In genomic region chr19:32393758-32394450, GRCm38 (mm10) we compare ENCODE assay signal across 19 mouse cellular contexts. TPM values are rescaled to one million over a fixed set of nuclear protein-coding genes. Genes with fewer than 3 reads are reported as not detected.
DNase-seq lines count a peak whose midpoint lies in the region; ATAC-seq and TF ChIP-seq lines count a peak whose summit lies in the region.
"Had no signal": no experiment of that assay in that cellular context is flagged by ENCODE, and none has a peak within 500 bp of the region (broad histone marks: within the 10 kb centered on the region; RNA-seq: fewer than 3 reads in every experiment).

No protein-coding gene starts in this region.

- intact Hi-C loops in left cerebral cortex, postnatal 36 days (cut with DNase I), result no loop called here

- peaks cover 4% of the 10 kb centered on the region; the same call in 1 of the 2 replicates for H3K4me1 ChIP-seq in kidney, adult 2 months (ENCODE audit: control insufficient read depth, insufficient read depth, low read length)
- peaks cover 6% of the 10 kb centered on the region for H3K4me1 ChIP-seq in lung, embryonic 16.5 days (replicated peaks; ENCODE audit: control insufficient read depth, insufficient read depth, low read length)

- no peak for DNase-seq in kidney, adult 2 months
- DNase-seq in kidney, postnatal 10 days, result no peak
- DNase-seq in lung, postnatal 4 days, result no peak
- DNase-seq in ZHBTc4 (ENCODE audit: low read depth, low spot score), result peak; percentile 39
- no peak for DNase-seq in left cerebral cortex, postnatal 36 days (ENCODE audit: low spot score in 2 of 2)
- no peak for DNase-seq in T-cell, adult 2 months (ENCODE audit: low spot score)
- DNase-seq: cerebellum, adult 9-11 months; gastrocnemius, postnatal 14 days; kidney, adult 18-20 months; kidney, postnatal 14 days; thymus, postnatal 25 days had no signal

- peak; percentile 29; the same call in 1 of the 2 replicates for TF ChIP-seq CTCF in kidney, adult 2 months (conservative IDR thresholded peaks at IDR 0.05; ENCODE audit: insufficient read depth, insufficient read length, low read depth, low read length)

- no peak overlapping the region for H3K9ac ChIP-seq in lung, embryonic 16.5 days (ENCODE audit: low read length)
- H3K9ac ChIP-seq: embryonic facial prominence, embryonic 12.5 days; hindbrain, embryonic 12.5 days; limb, embryonic 12.5 days; midbrain, embryonic 15.5 days had no signal

- no peak overlapping the region for H3K27ac ChIP-seq in kidney, adult 2 months (ENCODE audit: insufficient read depth, low read depth, low read length)
- H3K27ac ChIP-seq in lung, embryonic 16.5 days (ENCODE audit: low read length), result no peak overlapping the region
- H3K27ac ChIP-seq: embryonic facial prominence, embryonic 12.5 days; hindbrain, embryonic 12.5 days; limb, embryonic 12.5 days; midbrain, embryonic 15.5 days had no signal

- 83% methylated on average over 8 of the region's 8 CpGs for WGBS in kidney, adult 2 months
- WGBS in lung, embryonic 16.5 days, result 45% methylated on average over 8 of the region's 8 CpGs

- H3K9me3 ChIP-seq in lung, embryonic 16.5 days (ENCODE audit: control insufficient read depth, low read length), result peaks cover 2% of the 10 kb centered on the region
- H3K9me3 ChIP-seq: embryonic facial prominence, embryonic 12.5 days; G1E; hindbrain, embryonic 12.5 days; midbrain, embryonic 15.5 days had no signal

- H3K4me3 ChIP-seq in kidney, adult 2 months (ENCODE audit: insufficient read depth, low read depth, low read length), result no peak overlapping the region
- no peak overlapping the region for H3K4me3 ChIP-seq in lung, embryonic 16.5 days (ENCODE audit: low read length)
- H3K4me3 ChIP-seq: embryonic facial prominence, embryonic 12.5 days; hindbrain, embryonic 12.5 days; limb, embryonic 12.5 days; midbrain, embryonic 15.5 days; myocyte had no signal

- no peak overlapping the region for H3K4me2 ChIP-seq in lung, embryonic 16.5 days (ENCODE audit: low read depth, low read length)
- H3K4me2 ChIP-seq: embryonic facial prominence, embryonic 12.5 days; hindbrain, embryonic 12.5 days; limb, embryonic 12.5 days; midbrain, embryonic 15.5 days had no signal

- H3K27me3 ChIP-seq in kidney, adult 2 months (replicated peaks; ENCODE audit: control insufficient read depth, insufficient read depth, low read length), result no peaks in the 10 kb centered on the region
- H3K27me3 ChIP-seq in lung, embryonic 16.5 days (ENCODE audit: control insufficient read depth, insufficient read depth, low read depth, low read length), result no peaks in the 10 kb centered on the region
- H3K27me3 ChIP-seq: embryonic facial prominence, embryonic 12.5 days; hindbrain, embryonic 12.5 days; midbrain, embryonic 15.5 days had no signal

- no peak for TF ChIP-seq POLR2A in kidney, adult 2 months (IDR thresholded peaks at IDR 0.05; ENCODE audit: low read depth, low read length)

- H3K36me3 ChIP-seq in kidney, adult 2 months (ENCODE audit: control insufficient read depth, insufficient read depth, low read length), result no peaks in the 10 kb centered on the region
- H3K36me3 ChIP-seq in lung, embryonic 16.5 days (ENCODE audit: control insufficient read depth, insufficient read depth, low read length), result no peaks in the 10 kb centered on the region
- H3K36me3 ChIP-seq: embryonic facial prominence, embryonic 12.5 days; hindbrain, embryonic 12.5 days; limb, embryonic 12.5 days; midbrain, embryonic 15.5 days had no signal

- ATAC-seq in lung, embryonic 16.5 days (ENCODE audit: low read depth), result 0 out of 2 replicates have a peak, but pooled peaks have one; percentile 26
- ATAC-seq: forebrain, embryonic 14.5 days; midbrain, embryonic 15.5 days had no signal

RNA-seq across cellular contexts. Expression of gene Sgms1, which starts 4.4 kb away (rescaled TPM):
- polyA plus RNA-seq in kidney, adult 2 months (2012; rRNA removed), result 40.7 and 47.7 TPM in 2 replicates
- polyA plus RNA-seq in lung, embryonic 16.5 days (2015; fragmentation: Nextera tagmentation; extraction: Ambion mirVana), result 63.3 and 68.5 TPM in 2 replicates
- 10 to 100 TPM; 38.5 to 58.1 TPM for total RNA-seq in left cerebral cortex, postnatal 36 days (2021)
